Mouse (Mus musculus): ENCODE results near the gene Slc1a7.

Slc1a7 gene

GRCm38 (mm10) chr4:108015067-108015765 is 47.1 kb downstream of the Slc1a7 start:
- peak; percentile 52 to 60 for DNase-seq

- DNase-seq = no peak
Measured at GRCm38 (mm10) chr4:108016321-108016720, 48.2 kb downstream of the Slc1a7 start.

- no peak for DNase-seq
Measured at GRCm38 (mm10) chr4:108017839-108018238, 49.7 kb downstream of the Slc1a7 start.

GRCm38 (mm10) chr4:108018241-108018923 is 50.2 kb downstream of the Slc1a7 start:
- no peak for DNase-seq

- no peak for DNase-seq
Measured at GRCm38 (mm10) chr4:108018961-108019921, 51.1 kb downstream of the Slc1a7 start.

- DNase-seq = no peak
Measured at GRCm38 (mm10) chr4:108020178-108020577, 52.0 kb downstream of the Slc1a7 start.

GRCm38 (mm10) chr4:108023186-108023585 is 55.1 kb downstream of the Slc1a7 start:
- peak in 1 of 2 experiments; percentile 43 for DNase-seq

GRCm38 (mm10) chr4:108024641-108025040 is 56.5 kb downstream of the Slc1a7 start:
- DNase-seq = peak; percentile 43 to 75

GRCm38 (mm10) chr4:108025269-108025668 is 57.1 kb downstream of the Slc1a7 start:
- peak; percentile 67 to 76 for DNase-seq

GRCm38 (mm10) chr4:108026193-108026592 is 58.1 kb downstream of the Slc1a7 start:
- no peak for DNase-seq

- DNase-seq = no peak
Measured at GRCm38 (mm10) chr4:108030888-108031501, 62.9 kb downstream of the Slc1a7 start.

- DNase-seq = peak in 1 of 2 experiments; percentile 44
Measured at GRCm38 (mm10) chr4:108031502-108032351, 63.6 kb downstream of the Slc1a7 start.

- DNase-seq = no peak
Measured at GRCm38 (mm10) chr4:108032352-108032849, 64.3 kb downstream of the Slc1a7 start.

- no peak for DNase-seq
Measured at GRCm38 (mm10) chr4:108033041-108033764, 65.1 kb downstream of the Slc1a7 start.

GRCm38 (mm10) chr4:108037027-108037426 is 68.9 kb downstream of the Slc1a7 start:
- no peak for DNase-seq

GRCm38 (mm10) chr4:108045136-108046107 is 77.3 kb downstream of the Slc1a7 start:
- no peak for DNase-seq

- DNase-seq = no peak
Measured at GRCm38 (mm10) chr4:108046136-108046535, 78.0 kb downstream of the Slc1a7 start.

GRCm38 (mm10) chr4:108051687-108052274 is 83.6 kb downstream of the Slc1a7 start:
- peak in 1 of 2 experiments; percentile 41 for DNase-seq

- DNase-seq = no peak
Measured at GRCm38 (mm10) chr4:108052673-108053072, 84.5 kb downstream of the Slc1a7 start.

All from kidney, adult 8-10 months (tissue).